Mouse (Mus musculus) C3H10T1/2 (cell line): ENCODE results near the gene Zp1. TPM values are rescaled to one million over a fixed set of nuclear protein-coding genes. Genes with fewer than 3 reads are reported as not detected.

Experiments used
- polyA plus RNA-seq, 2 experiments: library from polyadenylated mRNA; unstranded; fragments of >200 nt; fragmentation: generic; extraction: Trizol; gene quantifications; one replicate each; pipeline ENCODE4 v1.2.1; 2012; ENCODE audit warnings: missing spikeins in 2 of 2

Zp1 gene
- polyA plus RNA-seq: under 1 TPM in 1 of 2 experiments, not detected in 1; 0.17 TPM

GRCm38 (mm10) chr19:10920532-10920931, at the start of gene Zp1:
Gene Zp1 (minus strand): TSS chr19:10920632.

GRCm38 (mm10) chr19:10949112-10949511, 28.7 kb upstream of the Zp1 start, which contains the start of gene Ccdc86:
Gene Ccdc86 (minus strand): TSS chr19:10949266.

GRCm38 (mm10) chr19:10937110-10937563, 16.7 kb upstream of the Zp1 start, which contains the start of gene Ptgdr2:
Gene Ptgdr2 (plus strand): TSS chr19:10937160.

GRCm38 (mm10) chr19:10895016-10895528, 25.4 kb downstream of the Zp1 start, which contains the start of gene Prpf19:
Gene Prpf19 (plus strand): TSS chr19:10895231.

GRCm38 (mm10) chr19:10881426-10882154, 38.8 kb downstream of the Zp1 start, which contains the start of gene Tmem109:
Gene Tmem109 (minus strand): TSS chr19:10882001.

GRCm38 (mm10) chr19:10869886-10870527, 50.4 kb downstream of the Zp1 start, which contains the start of gene Tmem132a:
Gene Tmem132a (minus strand): TSS chr19:10869940.

Other genes with a start within 250 kb of the Zp1 start
- under 1 TPM in 1 of 2 experiments, not detected in 1; 0.01 TPM for gene Pga5, start 242.6 kb downstream of the Zp1 start, polyA plus RNA-seq
- gene Vps37c, start 231.9 kb downstream of the Zp1 start, polyA plus RNA-seq: 10 to 100 TPM; 13.6 to 25.7 TPM
- gene Cd5, start 181.6 kb downstream of the Zp1 start, polyA plus RNA-seq: under 1 TPM in 1 of 2 experiments, not detected in 1; 0.05 TPM
- gene Cd6, start 90.6 kb downstream of the Zp1 start, polyA plus RNA-seq: not detected
- under 1 TPM; 0.14 to 0.30 TPM for gene Slc15a3, start 80.9 kb downstream of the Zp1 start, polyA plus RNA-seq
- gene Tmem132a, start 50.7 kb downstream of the Zp1 start, polyA plus RNA-seq: 10 to 100 TPM; 29.2 to 92.3 TPM
- 100 to 1,000 TPM in 1 of 2 experiments, 10 to 100 TPM in 1; 86.0 to 103 TPM for gene Tmem109, start 38.6 kb downstream of the Zp1 start, polyA plus RNA-seq
- gene Prpf19, start 25.4 kb downstream of the Zp1 start, polyA plus RNA-seq: 100 to 1,000 TPM; 204 to 245 TPM
- under 1 TPM; 0.01 to 0.06 TPM for gene Ptgdr2, start 16.5 kb upstream of the Zp1 start, polyA plus RNA-seq
- 10 to 100 TPM; 12.0 to 31.9 TPM for gene Ccdc86, start 28.6 kb upstream of the Zp1 start, polyA plus RNA-seq
- gene Ms4a10, start 54.0 kb upstream of the Zp1 start, polyA plus RNA-seq: not detected
- not detected for gene Ms4a15, start 72.6 kb upstream of the Zp1 start, polyA plus RNA-seq
- gene Ms4a18, start 97.4 kb upstream of the Zp1 start, polyA plus RNA-seq: not detected
- gene Ms4a8a, start 160.5 kb upstream of the Zp1 start, polyA plus RNA-seq: not detected
- not detected for gene 1700017D01Rik, start 210.2 kb upstream of the Zp1 start, polyA plus RNA-seq
- not detected for gene 1700025F22Rik, start 244.7 kb upstream of the Zp1 start, polyA plus RNA-seq